Comparison of ENCODE assay signal across 10 mouse cellular contexts in genomic region chr17:5827836-5828582, GRCm38 (mm10). TPM values are rescaled to one million over a fixed set of nuclear protein-coding genes. Genes with fewer than 3 reads are reported as not detected.
DNase-seq lines count a peak whose midpoint lies in the region; ATAC-seq and TF ChIP-seq lines count a peak whose summit lies in the region.
"Had no signal": no experiment of that assay in that cellular context is flagged by ENCODE, and none has a peak within 500 bp of the region (broad histone marks: within the 10 kb centered on the region; RNA-seq: fewer than 3 reads in every experiment).

No protein-coding gene starts in this region.

- no peak for TF ChIP-seq POLR2A in kidney, adult 2 months (IDR thresholded peaks at IDR 0.05; ENCODE audit: low read depth, low read length)

- peak overlapping the region; percentile 43 for H3K4me2 ChIP-seq in kidney, embryonic 15.5 days
- H3K4me2 ChIP-seq in embryonic facial prominence, embryonic 11.5 days (ENCODE audit: low read depth, low read length): no peak overlapping the region; the same call in 1 of the 2 replicates
- H3K4me2 ChIP-seq in neural tube, embryonic 15.5 days: peak overlapping the region; percentile 39
- H3K4me2 ChIP-seq: limb, embryonic 15.5 days had no signal

- no peak for DNase-seq in kidney, adult 2 months
- DNase-seq in embryonic facial prominence, embryonic 11.5 days (ENCODE audit: low spot score): no peak
- no peak for DNase-seq in limb, embryonic 10.5 days (ENCODE audit: low spot score)
- DNase-seq in layer of hippocampus, adult 11-12 months (ENCODE audit: low spot score): no peak
- DNase-seq in gastrocnemius, postnatal 14 days: no peak

- H3K27me3 ChIP-seq in kidney, embryonic 15.5 days: no peaks in the 10 kb centered on the region
- H3K27me3 ChIP-seq in kidney, adult 2 months (replicated peaks; ENCODE audit: control insufficient read depth, insufficient read depth, low read length): no peaks in the 10 kb centered on the region
- H3K27me3 ChIP-seq in embryonic facial prominence, embryonic 11.5 days (ENCODE audit: control insufficient read depth, insufficient read depth, low read length): no peaks in the 10 kb centered on the region
- H3K27me3 ChIP-seq in limb, embryonic 10.5 days (ENCODE audit: low read depth, poor library complexity, severe bottlenecking): no peaks in the 10 kb centered on the region
- H3K27me3 ChIP-seq in neural tube, embryonic 15.5 days (replicated peaks): no peaks in the 10 kb centered on the region
- H3K27me3 ChIP-seq: limb, embryonic 15.5 days had no signal

- WGBS in kidney, embryonic 15.5 days: 24% methylated on average over 14 of the region's 15 CpGs
- 40% methylated on average over 14 of the region's 15 CpGs for WGBS in kidney, adult 2 months
- WGBS in embryonic facial prominence, embryonic 11.5 days: 6% methylated on average over 14 of the region's 15 CpGs
- WGBS in limb, embryonic 10.5 days: 15% methylated on average over 14 of the region's 15 CpGs
- 10% methylated on average over 14 of the region's 15 CpGs for WGBS in neural tube, embryonic 15.5 days

- ATAC-seq in kidney, embryonic 15.5 days (replicated peaks; ENCODE audit: low FRiP score): no peak
- ATAC-seq in embryonic facial prominence, embryonic 11.5 days (replicated peaks; ENCODE audit: insufficient number of reproducible peaks, low FRiP score, low TSS enrichment, low read depth): peak; percentile 62; the same call in 1 of the 2 replicates
- ATAC-seq in neural tube, embryonic 15.5 days (ENCODE audit: low FRiP score): no peak
- no peak for ATAC-seq in erythroblast, adult 5-6 weeks (replicated peaks; ENCODE audit: low FRiP score, poor library complexity, severe bottlenecking)

- no peak overlapping the region for H3K4me3 ChIP-seq in kidney, embryonic 15.5 days (replicated peaks)
- no peak overlapping the region for H3K4me3 ChIP-seq in kidney, adult 2 months (ENCODE audit: insufficient read depth, low read depth, low read length)
- H3K4me3 ChIP-seq in embryonic facial prominence, embryonic 11.5 days (ENCODE audit: low read depth, low read length): no peak overlapping the region
- no peak overlapping the region for H3K4me3 ChIP-seq in limb, embryonic 10.5 days
- no peak overlapping the region for H3K4me3 ChIP-seq in neural tube, embryonic 15.5 days (replicated peaks)
- H3K4me3 ChIP-seq: erythroblast, embryonic 14.5 days; limb, embryonic 15.5 days had no signal

- H3K4me1 ChIP-seq in kidney, embryonic 15.5 days: 0 out of 2 replicates have a peak, but pooled peaks cover 6% of the 10 kb centered on the region
- H3K4me1 ChIP-seq in kidney, adult 2 months (ENCODE audit: control insufficient read depth, insufficient read depth, low read length): no peaks in the 10 kb centered on the region
- H3K4me1 ChIP-seq in embryonic facial prominence, embryonic 11.5 days (ENCODE audit: control insufficient read depth, insufficient read depth, low read length): peaks cover 3% of the 10 kb centered on the region; the same call in 1 of the 2 replicates
- H3K4me1 ChIP-seq in limb, embryonic 10.5 days: peaks cover 15% of the 10 kb centered on the region
- H3K4me1 ChIP-seq in neural tube, embryonic 15.5 days: 0 out of 2 replicates have a peak, but pooled peaks cover 6% of the 10 kb centered on the region

- H3K36me3 ChIP-seq in kidney, embryonic 15.5 days: no peaks in the 10 kb centered on the region
- H3K36me3 ChIP-seq in kidney, adult 2 months (ENCODE audit: control insufficient read depth, insufficient read depth, low read length): no peaks in the 10 kb centered on the region
- no peaks in the 10 kb centered on the region for H3K36me3 ChIP-seq in embryonic facial prominence, embryonic 11.5 days (replicated peaks; ENCODE audit: control insufficient read depth, insufficient read depth, low read depth, low read length)
- no peaks in the 10 kb centered on the region for H3K36me3 ChIP-seq in limb, embryonic 10.5 days
- H3K36me3 ChIP-seq in neural tube, embryonic 15.5 days: no peaks in the 10 kb centered on the region
- H3K36me3 ChIP-seq: limb, embryonic 15.5 days had no signal

- intact Hi-C loops in gastrocnemius, postnatal 14 days (cut with DNase I; ENCODE audit: low total_unique reads): no loop called here

- H3K27ac ChIP-seq in kidney, embryonic 15.5 days: no peak overlapping the region
- H3K27ac ChIP-seq in kidney, adult 2 months (ENCODE audit: insufficient read depth, low read depth, low read length): no peak overlapping the region
- no peak overlapping the region for H3K27ac ChIP-seq in embryonic facial prominence, embryonic 11.5 days (replicated peaks; ENCODE audit: low read depth, low read length)
- 0 out of 2 replicates have a peak overlapping the region, but pooled peaks have one; percentile 34 for H3K27ac ChIP-seq in limb, embryonic 10.5 days
- H3K27ac ChIP-seq in neural tube, embryonic 15.5 days (replicated peaks): no peak overlapping the region
- H3K27ac ChIP-seq: limb, embryonic 15.5 days had no signal

- no peak overlapping the region for H3K9ac ChIP-seq in kidney, embryonic 15.5 days
- peak overlapping the region; percentile 37; the same call in 1 of the 2 replicates for H3K9ac ChIP-seq in embryonic facial prominence, embryonic 11.5 days (replicated peaks; ENCODE audit: low read length)
- no peak overlapping the region for H3K9ac ChIP-seq in neural tube, embryonic 15.5 days (replicated peaks)
- H3K9ac ChIP-seq: limb, embryonic 15.5 days had no signal

- no peaks in the 10 kb centered on the region for H3K9me3 ChIP-seq in kidney, embryonic 15.5 days (replicated peaks)
- no peaks in the 10 kb centered on the region for H3K9me3 ChIP-seq in embryonic facial prominence, embryonic 11.5 days (replicated peaks; ENCODE audit: control insufficient read depth, low read length)
- no peaks in the 10 kb centered on the region for H3K9me3 ChIP-seq in limb, embryonic 10.5 days (replicated peaks)
- no peaks in the 10 kb centered on the region for H3K9me3 ChIP-seq in neural tube, embryonic 15.5 days (replicated peaks)
- H3K9me3 ChIP-seq: limb, embryonic 15.5 days had no signal

- TF ChIP-seq CTCF in kidney, adult 2 months (conservative IDR thresholded peaks at IDR 0.05; ENCODE audit: insufficient read depth, insufficient read length, low read depth, low read length): no peak

RNA-seq across cellular contexts. Expression of gene Snx9, which starts 13.1 kb away (rescaled TPM):
- polyA plus RNA-seq in kidney, embryonic 15.5 days (2015; fragmentation: Nextera tagmentation; extraction: Ambion mirVana): 34.8 and 36.4 TPM in 2 replicates
- 55.3 and 56.6 TPM in 2 replicates for polyA plus RNA-seq in kidney, adult 2 months (2012; rRNA removed)
- 30.4 and 31.2 TPM in 2 replicates for polyA plus RNA-seq in embryonic facial prominence, embryonic 11.5 days (2014; fragmentation: Nextera tagmentation; extraction: Ambion mirVana)
- 18.4 and 19.4 TPM in 2 replicates for polyA plus RNA-seq in limb, embryonic 10.5 days (2016; fragmentation: Nextera tagmentation; extraction: Ambion mirVana)
- polyA plus RNA-seq in neural tube, embryonic 15.5 days (2015; fragmentation: Nextera tagmentation; extraction: Ambion mirVana): 8.1 and 12.6 TPM in 2 replicates
- 13.3 and 16.7 TPM in 2 replicates for total RNA-seq in erythroblast, adult 5-6 weeks (2015; ENCODE audit: low replicate concordance)
- total RNA-seq in erythroblast, adult 5-6 weeks (2017; ENCODE audit: low replicate concordance): 7.5 and 9.8 TPM in 2 replicates
- total RNA-seq in gastrocnemius, postnatal 14 days (2021): 10 to 100 TPM; 21.0 to 23.9 TPM
